Mouse (Mus musculus) liver, embryonic 11.5 days (tissue): ENCODE results near the gene Cd19. TPM values are rescaled to one million over a fixed set of nuclear protein-coding genes. Genes with fewer than 3 reads are reported as not detected.
"Not testable (repeated sequence)": the region's sequence is repeated elsewhere in the genome, so short reads cannot be mapped to it uniquely, and the experiment has no call there.

Experiments
- ATAC-seq: fragments of 200-750 bp; cut with Nextera tagmentation; replicated peaks from 2 replicates; pipeline ENCODE4 v1.8.0; 2017; ENCODE audit warnings: moderate number of reproducible peaks, mild to moderate bottlenecking, moderate TSS enrichment, moderate library complexity; ENCODE audit not compliant: low FRiP score
- DNase-seq: peaks from one replicate; pipeline ENCODE4 v3.0.0-alpha.2; 2017; ENCODE audit warnings: low spot score
- H3K27ac ChIP-seq: fragments of 300-500 bp; sonication (generic); 2 replicates; pipeline ENCODE4 v1.5.1; 2014; ENCODE audit warnings: mild to moderate bottlenecking, low read depth, low read length, control low read depth
- H3K27me3 ChIP-seq: fragments of 300-500 bp; sonication (generic); replicated peaks from 2 replicates; pipeline ENCODE4 v1.6.1; 2014; ENCODE audit warnings: low read length, mixed read lengths; ENCODE audit not compliant: control insufficient read depth, insufficient read depth
- H3K36me3 ChIP-seq: fragments of 300-500 bp; sonication (generic); 2 replicates; pipeline ENCODE4 v1.6.1; 2014; ENCODE audit warnings: mild to moderate bottlenecking, low read length, moderate library complexity, mixed read lengths; ENCODE audit not compliant: control insufficient read depth, insufficient read depth
- H3K4me1 ChIP-seq: fragments of 300-500 bp; sonication (generic); replicated peaks from 2 replicates; pipeline ENCODE4 v1.6.1; 2014; ENCODE audit warnings: low read length, mixed read lengths; ENCODE audit not compliant: control insufficient read depth, insufficient read depth
- H3K4me2 ChIP-seq: fragments of 300-500 bp; sonication (generic); 2 replicates; pipeline ENCODE4 v1.6.1; 2014; ENCODE audit warnings: mild to moderate bottlenecking, control low read depth, moderate library complexity
- H3K4me3 ChIP-seq: fragments of 300-500 bp; sonication (generic); 2 replicates; pipeline ENCODE4 v1.5.1; 2014; ENCODE audit warnings: low read depth, low read length, control low read depth
- H3K9ac ChIP-seq: fragments of 300-500 bp; sonication (generic); 2 replicates; pipeline ENCODE4 v1.6.1; 2014; ENCODE audit warnings: low read depth, low read length, control low read depth
- H3K9me3 ChIP-seq: fragments of 300-500 bp; sonication (generic); 2 replicates; pipeline ENCODE4 v1.6.1; 2016; ENCODE audit warnings: low read length, inconsistent platforms, mixed read lengths; ENCODE audit not compliant: control insufficient read depth
- WGBS: fragments of 180-500 bp; shearing (Covaris S2); extraction: QIAGEN DNeasy Blood & Tissue Kit; methylation state at CpG from one replicate; pipeline ENCODE4 v1.1.7; 2014; 5-methylcytosine and 5-hydroxymethylcytosine counted together
- polyA plus RNA-seq: library from polyadenylated mRNA; unstranded; fragments of >200 nt; fragmentation: Nextera tagmentation; extraction: Ambion mirVana; gene quantifications from 2 replicates; pipeline ENCODE4 v1.2.1, GENCODE M21; 2014

Cd19 gene
- polyA plus RNA-seq, 1 experiment from 2014 or later: not detected

DNA sequence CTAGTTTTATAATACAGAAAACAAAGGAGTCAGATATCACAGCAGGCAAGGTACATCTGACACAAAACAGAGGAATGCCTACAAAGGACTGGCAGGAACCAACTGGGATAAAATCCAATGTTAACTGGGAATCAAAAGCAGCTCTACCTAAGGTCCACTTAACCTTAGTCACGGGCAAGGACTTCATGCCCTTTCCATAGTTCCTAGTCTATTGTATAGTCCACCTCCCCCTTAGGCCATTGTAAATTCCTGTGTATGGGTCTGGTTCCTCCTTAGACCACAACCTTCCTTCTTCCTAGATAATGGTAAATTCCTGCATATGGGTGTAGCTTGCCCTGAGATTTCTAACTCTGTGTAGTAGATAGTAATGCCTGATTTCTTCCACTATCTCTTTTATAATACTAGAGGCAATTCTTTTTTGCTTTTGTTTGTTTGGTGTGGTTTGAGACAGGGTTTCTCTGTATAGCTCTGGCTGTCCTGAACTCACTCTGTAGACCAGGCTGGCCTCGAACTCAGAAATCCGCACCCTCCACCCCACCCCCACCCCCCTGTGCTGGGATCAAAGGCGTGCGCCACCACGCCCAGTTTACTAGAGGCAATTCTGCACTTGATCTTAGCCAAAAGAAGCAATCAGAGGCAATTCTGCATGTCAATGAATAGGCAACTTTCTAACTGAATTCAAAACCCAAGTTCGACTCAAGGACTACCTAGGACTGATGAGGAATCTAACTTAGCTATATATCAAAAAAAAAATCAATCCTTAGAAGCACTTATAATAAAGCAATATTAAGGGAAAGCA, 22.4 kb downstream of the Cd19 start:
- H3K9ac ChIP-seq, H3K27ac ChIP-seq, ATAC-seq, H3K4me1 ChIP-seq, H3K4me3 ChIP-seq, H3K4me2 ChIP-seq, DNase-seq, H3K9me3 ChIP-seq, H3K27me3 ChIP-seq: not testable (repeated sequence)
- peaks cover 11% of the 10 kb centered on the region for H3K36me3 ChIP-seq
- WGBS: 90% methylated on average over 7 of the region's 7 CpGs

DNA sequence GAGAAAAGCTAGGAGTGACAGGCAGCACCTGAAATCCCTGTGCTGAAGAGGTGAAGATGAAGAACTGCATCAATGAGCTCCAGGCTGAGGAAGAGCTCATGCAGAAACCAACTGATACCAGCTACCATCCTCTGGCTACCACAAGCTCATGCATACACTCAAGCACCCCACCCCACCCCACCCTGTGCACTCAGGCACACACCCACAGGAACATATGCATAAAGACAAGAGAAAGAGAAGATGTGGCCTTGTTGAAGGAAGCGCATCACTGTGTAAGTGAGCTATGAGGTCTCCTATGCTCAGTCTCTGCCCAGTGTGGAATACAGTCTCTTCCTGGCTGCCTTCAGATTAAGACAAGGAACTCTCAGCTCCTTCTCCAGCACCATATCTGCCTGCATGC, 26.5 kb downstream of the Cd19 start:
- no peaks in the 10 kb centered on the region for H3K27me3 ChIP-seq
- H3K27ac ChIP-seq: no peak overlapping the region
- 96% methylated on average over 1 of the region's 1 CpGs for WGBS
- DNase-seq: no peak
- H3K9ac ChIP-seq: no peak overlapping the region
- H3K36me3 ChIP-seq: peaks cover 16% of the 10 kb centered on the region
- H3K4me1 ChIP-seq: no peaks in the 10 kb centered on the region
- H3K4me3 ChIP-seq: no peak overlapping the region
- H3K4me2 ChIP-seq: no peak overlapping the region
- H3K9me3 ChIP-seq: no peaks in the 10 kb centered on the region
- ATAC-seq: no peak

DNA sequence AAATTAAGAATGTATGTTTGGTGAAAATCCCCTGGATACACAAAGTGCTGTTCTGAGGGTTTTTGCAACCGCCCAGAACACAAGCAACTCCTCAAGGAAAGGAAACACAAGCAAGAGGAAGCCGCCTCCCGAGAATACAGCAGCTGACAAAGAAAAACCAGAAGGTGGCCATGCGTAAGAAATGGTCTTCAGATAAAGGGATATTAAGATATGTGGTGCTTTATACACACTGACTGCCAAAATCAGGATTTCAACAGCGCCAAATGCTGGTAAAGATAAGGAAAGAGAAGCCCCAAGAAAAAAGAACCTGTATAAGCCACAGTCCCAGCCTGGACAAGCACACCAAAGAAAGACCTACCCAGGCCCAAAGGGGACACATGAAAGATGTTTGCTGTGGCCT, 31.1 kb downstream of the Cd19 start:
- Histone ChIP-seq H3K27me3 (no peaks in the 10 kb centered on the region), H3K4me2 (no peak overlapping the region), H3K9ac (no peak overlapping the region), H3K4me3 (no peak overlapping the region), H3K9me3 (no peaks in the 10 kb centered on the region), H3K27ac (no peak overlapping the region), H3K4me1 (no peaks in the 10 kb centered on the region), H3K36me3 (peaks cover 5% of the 10 kb centered on the region; the same call in 1 of the 2 replicates)
- 79% methylated on average over 5 of the region's 5 CpGs for WGBS
- ATAC-seq (no peak), DNase-seq (no peak)

DNA sequence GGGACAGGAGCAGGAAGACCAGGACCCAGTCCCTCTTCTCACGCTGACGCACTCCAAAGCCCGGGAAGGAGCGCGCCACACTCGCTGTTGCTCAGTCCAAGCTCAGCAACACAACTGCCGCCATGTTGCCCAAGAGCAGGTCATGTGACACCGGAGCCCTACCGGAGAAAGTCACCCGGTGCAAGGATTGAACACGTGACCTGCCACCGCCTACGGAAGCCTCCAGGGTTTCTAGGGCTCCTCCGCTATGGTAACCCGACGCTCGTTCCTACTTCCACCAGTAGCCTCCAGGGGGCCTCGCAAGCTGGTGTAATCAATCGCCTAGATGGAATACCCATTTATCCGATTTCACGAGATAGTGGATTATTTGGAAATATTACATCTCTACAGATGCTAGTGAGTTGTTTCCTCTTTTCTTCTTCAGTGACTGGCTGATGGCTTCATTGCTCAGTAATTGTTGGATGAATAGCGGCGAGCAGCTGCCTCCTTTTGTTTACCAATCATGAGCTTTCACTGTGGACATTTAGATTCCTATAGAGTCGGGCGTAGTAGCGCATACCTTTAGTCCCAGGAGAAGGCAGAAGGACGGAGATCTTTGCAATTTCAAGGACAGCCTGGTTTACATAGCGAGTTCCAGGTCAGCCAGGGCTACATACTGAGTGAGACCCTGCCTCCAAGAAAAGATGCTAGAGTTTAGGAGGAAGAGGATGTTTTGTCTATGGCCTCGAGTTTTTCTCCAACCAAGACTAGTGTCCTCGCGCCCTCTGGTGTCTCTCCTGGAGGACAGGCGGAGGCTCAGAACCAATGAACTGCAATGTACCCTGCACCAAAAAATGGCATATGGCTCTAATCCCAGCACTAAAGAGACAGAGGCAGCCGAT, 37.2 kb downstream of the Cd19 start, which contains the start of gene Spns1:
Spns1 (minus strand) TSS at position 173 of the 881 bp plus-strand sequence.
- DNase-seq: peak; percentile 86
- Histone ChIP-seq H3K4me1 (peaks cover 9% of the 10 kb centered on the region), H3K9me3 (no peaks in the 10 kb centered on the region), H3K27ac (peak within 1 kb of the TSS; percentile 48; the same call in 1 of the 2 replicates), H3K27me3 (no peaks in the 10 kb centered on the region), H3K9ac (peak within 1 kb of the TSS; percentile 93), H3K4me2 (peak within 1 kb of the TSS; percentile 98), H3K4me3 (peak within 1 kb of the TSS; percentile 96), H3K36me3 (peaks cover 7% of the 10 kb centered on the region; the same call in 1 of the 2 replicates)
- peak; percentile 95 for ATAC-seq
- under 1% methylated on average over 33 of the region's 33 CpGs for WGBS

DNA sequence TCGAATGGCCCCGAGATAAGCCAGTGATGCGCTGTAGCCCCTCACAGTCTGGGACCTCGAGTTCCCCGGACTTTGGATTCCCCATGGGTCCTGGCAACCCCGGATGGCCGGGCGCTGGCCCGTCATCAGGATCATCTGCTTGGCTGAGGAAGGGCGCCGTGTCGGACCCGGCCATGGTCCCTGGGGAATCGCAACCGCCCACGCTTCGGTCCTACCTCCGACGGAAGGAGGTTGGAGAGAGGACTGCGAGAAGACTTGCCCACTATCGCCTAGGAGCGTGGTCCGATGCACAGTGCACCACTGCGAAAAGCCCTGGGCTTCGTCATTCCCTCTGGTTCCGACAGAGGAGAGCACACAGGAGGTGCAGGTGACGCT, 37.8 kb downstream of the Cd19 start:
- H3K4me3 ChIP-seq: peak overlapping the region; percentile 96
- 1% methylated on average over 27 of the region's 27 CpGs for WGBS
- no peaks in the 10 kb centered on the region for H3K27me3 ChIP-seq
- ATAC-seq (peak; percentile 58), DNase-seq (no peak)
- peaks cover 7% of the 10 kb centered on the region; the same call in 1 of the 2 replicates for H3K36me3 ChIP-seq
- H3K9me3 ChIP-seq: no peaks in the 10 kb centered on the region
- H3K27ac ChIP-seq: peak overlapping the region; percentile 48; the same call in 1 of the 2 replicates
- H3K4me2 ChIP-seq: peak overlapping the region; percentile 98
- H3K9ac ChIP-seq: peak overlapping the region; percentile 93
- peaks cover 9% of the 10 kb centered on the region for H3K4me1 ChIP-seq

DNA sequence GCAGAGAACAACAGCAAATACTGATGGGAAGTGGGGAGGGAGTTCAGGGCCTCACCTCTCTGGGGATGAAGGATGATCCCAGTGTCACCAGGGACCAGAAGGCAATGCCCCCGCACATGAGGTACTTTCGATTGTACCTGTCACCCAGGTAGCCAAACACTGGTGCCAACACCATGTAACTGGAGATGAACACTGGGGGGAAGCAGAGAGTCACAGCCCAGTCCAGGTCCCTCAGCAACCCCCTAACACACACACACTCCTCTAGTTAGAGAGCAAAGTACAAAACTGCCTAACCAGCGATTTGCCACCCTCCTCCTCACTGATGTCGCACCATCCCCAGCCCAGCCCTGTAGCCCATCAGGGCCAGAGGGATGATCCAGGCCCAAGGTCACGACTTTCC, 39.7 kb downstream of the Cd19 start:
- no peak overlapping the region for H3K27ac ChIP-seq
- 71% methylated on average over 5 of the region's 5 CpGs for WGBS
- H3K9me3 ChIP-seq: no peaks in the 10 kb centered on the region
- no peak overlapping the region for H3K9ac ChIP-seq
- H3K4me1 ChIP-seq: peaks cover 9% of the 10 kb centered on the region
- no peak overlapping the region for H3K4me2 ChIP-seq
- DNase-seq (no peak), ATAC-seq (no peak)
- no peak overlapping the region for H3K4me3 ChIP-seq
- peaks cover 18% of the 10 kb centered on the region for H3K36me3 ChIP-seq
- no peaks in the 10 kb centered on the region for H3K27me3 ChIP-seq

DNA sequence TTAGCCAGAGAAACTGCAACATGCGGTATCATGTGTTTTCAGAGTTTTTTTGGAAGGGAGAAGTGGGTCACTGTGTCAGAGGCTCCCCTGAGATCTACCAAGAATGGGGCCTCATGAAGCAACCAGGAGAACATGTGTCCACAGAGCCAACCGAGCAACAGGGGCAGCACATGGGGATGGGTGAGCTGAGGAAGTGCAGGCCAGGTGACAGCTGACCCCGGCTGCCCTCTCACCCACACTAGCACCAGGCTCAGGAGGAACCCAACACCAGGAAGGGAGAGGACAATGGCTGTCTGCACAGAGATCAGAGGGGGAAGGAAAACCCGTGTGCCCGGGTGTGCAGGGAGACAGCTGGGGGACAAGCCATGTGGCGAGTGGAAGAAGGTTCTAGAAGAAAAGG, 40.2 kb downstream of the Cd19 start:
- peaks cover 10% of the 10 kb centered on the region for H3K4me1 ChIP-seq
- 68% methylated on average over 6 of the region's 6 CpGs for WGBS
- H3K27me3 ChIP-seq: no peaks in the 10 kb centered on the region
- H3K4me3 ChIP-seq: no peak overlapping the region
- no peak overlapping the region for H3K4me2 ChIP-seq
- H3K9ac ChIP-seq: no peak overlapping the region
- H3K27ac ChIP-seq: no peak overlapping the region
- H3K9me3 ChIP-seq: no peaks in the 10 kb centered on the region
- ATAC-seq (no peak), DNase-seq (no peak)
- peaks cover 18% of the 10 kb centered on the region for H3K36me3 ChIP-seq

DNA sequence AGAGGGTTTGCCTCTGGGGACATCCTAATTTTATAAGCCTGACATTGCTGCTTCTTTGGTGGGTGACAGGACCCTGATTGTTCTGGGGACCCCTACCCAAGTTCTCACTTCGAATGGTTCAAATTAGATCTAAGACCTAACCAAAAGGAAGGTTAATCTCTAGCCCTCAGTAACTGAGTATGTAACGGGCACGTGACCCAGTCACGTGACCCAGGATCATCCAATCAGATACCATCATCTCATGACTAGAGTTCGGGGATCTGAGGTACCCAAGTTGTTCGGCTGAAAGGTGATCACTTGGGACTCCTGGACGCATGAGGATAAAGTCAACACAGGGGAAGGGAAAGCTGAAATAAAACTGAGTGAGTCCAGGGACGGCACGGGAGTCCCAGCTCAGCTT, 41.7 kb downstream of the Cd19 start:
- DNase-seq (no peak), ATAC-seq (no peak)
- no peak overlapping the region for H3K9ac ChIP-seq
- no peak overlapping the region for H3K27ac ChIP-seq
- peaks cover 13% of the 10 kb centered on the region for H3K4me1 ChIP-seq
- no peak overlapping the region for H3K4me3 ChIP-seq
- no peak overlapping the region for H3K4me2 ChIP-seq
- no peaks in the 10 kb centered on the region for H3K9me3 ChIP-seq
- no peaks in the 10 kb centered on the region for H3K27me3 ChIP-seq
- H3K36me3 ChIP-seq: peaks cover 18% of the 10 kb centered on the region
- 81% methylated on average over 9 of the region's 9 CpGs for WGBS
